Mouse (Mus musculus): ENCODE results near the gene Fxn.

- no peak for TF ChIP-seq POLR2A (IDR thresholded peaks at IDR 0.05; ENCODE audit: low read depth, low read length)
- TF ChIP-seq SIN3A (IDR thresholded peaks at IDR 0.05; ENCODE audit: low read length), result no peak
- no peak for TF ChIP-seq CTCF (conservative IDR thresholded peaks at IDR 0.05 in 1 of 2, IDR thresholded peaks at IDR 0.05 in 1 of 2; ENCODE audit: low read depth in 2 of 2, low read length in 2 of 2)
- no peak for TF ChIP-seq ZC3H11A (IDR thresholded peaks at IDR 0.05; ENCODE audit: low read depth, low read length)
- TF ChIP-seq KAT2A (IDR thresholded peaks at IDR 0.05; ENCODE audit: insufficient replicate concordance, low read length), result no peak
- TF ChIP-seq HCFC1 (IDR thresholded peaks at IDR 0.05; ENCODE audit: low read depth, low read length), result no peak
- no peak for TF ChIP-seq TBP (conservative IDR thresholded peaks at IDR 0.05; ENCODE audit: low read depth, low read length)
- TF ChIP-seq EP300 (IDR thresholded peaks at IDR 0.05; ENCODE audit: low read length), result no peak
- TF ChIP-seq CHD1 (IDR thresholded peaks at IDR 0.05; ENCODE audit: low read depth, low read length), result no peak
- no peak for TF ChIP-seq NELFE (IDR thresholded peaks at IDR 0.05; ENCODE audit: low read depth, low read length)
- no peak for TF ChIP-seq JUN (IDR thresholded peaks at IDR 0.05; ENCODE audit: insufficient read depth, low read depth, low read length)
Measured at GRCm38 (mm10) chr19:24312046-24312445, 31.6 kb upstream of the Fxn start.
